In the genomic region with DNA sequence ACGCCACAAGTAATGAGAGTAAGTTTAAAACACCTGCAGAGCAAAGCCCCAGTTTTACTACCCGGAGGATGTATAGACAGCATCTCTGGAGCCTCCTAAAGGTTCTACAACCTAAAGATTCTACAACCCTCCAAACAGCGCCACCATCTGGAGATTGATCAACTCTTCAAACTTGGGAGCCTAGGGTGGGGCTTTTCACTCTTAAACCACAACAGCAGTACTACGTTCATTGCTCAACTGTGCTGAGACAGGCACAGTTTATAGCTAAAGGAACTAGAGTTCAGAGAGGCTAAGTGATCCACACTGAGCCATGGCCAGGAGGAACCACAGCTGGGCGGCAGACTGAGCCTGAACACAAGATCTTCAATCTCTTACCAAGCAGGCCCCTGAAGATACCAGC, we compare ENCODE assay signal across 17 mouse cellular contexts.
DNase-seq lines count a peak whose midpoint lies in the region; ATAC-seq and TF ChIP-seq lines count a peak whose summit lies in the region.
"Had no signal": no experiment of that assay in that cellular context is flagged by ENCODE, and none has a peak within 500 bp of the region (broad histone marks: within the 10 kb centered on the region; RNA-seq: fewer than 3 reads in every experiment).

No protein-coding gene starts in this region.

- 63% methylated on average over 5 of the region's 5 CpGs for WGBS in intestine, postnatal 0 days
- 67% methylated on average over 5 of the region's 5 CpGs for WGBS in intestine, embryonic 16.5 days
- 82% methylated on average over 5 of the region's 5 CpGs for WGBS in neural tube, embryonic 15.5 days

- no peak overlapping the region for H3K4me2 ChIP-seq in intestine, postnatal 0 days (replicated peaks; ENCODE audit: low read depth)
- no peak overlapping the region for H3K4me2 ChIP-seq in intestine, embryonic 16.5 days (ENCODE audit: low read depth, low read length)
- H3K4me2 ChIP-seq in neural tube, embryonic 15.5 days, result no peak overlapping the region
- H3K4me2 ChIP-seq: heart, embryonic 12.5 days; hindbrain, embryonic 13.5 days had no signal

- peak; percentile 26 for DNase-seq in 416B (ENCODE audit: low read depth)
- peak; percentile 34 for DNase-seq in NIH3T3 (ENCODE audit: low read depth)
- no peak for DNase-seq in cerebellum, postnatal 25 days
- DNase-seq: adrenal gland, postnatal 36 days; cerebellum, adult 9-10 months; kidney, adult 11 months; right cerebral cortex, postnatal 4 days; thymus, adult 2 months had no signal

- peak; percentile 49 for TF ChIP-seq CTCF in intestine, postnatal 0 days (IDR thresholded peaks at IDR 0.05; ENCODE audit: low read depth)

- no peaks in the 10 kb centered on the region for H3K4me1 ChIP-seq in intestine, postnatal 0 days (replicated peaks; ENCODE audit: control insufficient read depth, insufficient read depth, low read length)
- no peaks in the 10 kb centered on the region for H3K4me1 ChIP-seq in intestine, embryonic 16.5 days (ENCODE audit: control insufficient read depth, insufficient read depth, low read length)
- no peaks in the 10 kb centered on the region for H3K4me1 ChIP-seq in neural tube, embryonic 15.5 days
- H3K4me1 ChIP-seq: heart, embryonic 12.5 days had no signal

- no peak overlapping the region for H3K4me3 ChIP-seq in intestine, postnatal 0 days (ENCODE audit: low read depth, low read length)
- H3K4me3 ChIP-seq in intestine, embryonic 16.5 days (ENCODE audit: low read length), result no peak overlapping the region
- H3K4me3 ChIP-seq in neural tube, embryonic 15.5 days (replicated peaks), result no peak overlapping the region
- H3K4me3 ChIP-seq: forebrain, embryonic 10.5 days; heart, embryonic 12.5 days; hindbrain, embryonic 13.5 days had no signal

- no peak overlapping the region for H3K27ac ChIP-seq in intestine, postnatal 0 days (ENCODE audit: low read depth, low read length)
- no peak overlapping the region for H3K27ac ChIP-seq in intestine, embryonic 16.5 days (ENCODE audit: low read length)
- no peak overlapping the region for H3K27ac ChIP-seq in neural tube, embryonic 15.5 days (replicated peaks)
- H3K27ac ChIP-seq: forebrain, embryonic 10.5 days; hindbrain, embryonic 13.5 days; kidney, postnatal 0 days had no signal

- peak; percentile 71 for ATAC-seq in intestine, postnatal 0 days
- no peak for ATAC-seq in intestine, embryonic 16.5 days
- ATAC-seq in granulocyte monocyte progenitor cell, adult 5-6 weeks (replicated peaks; ENCODE audit: poor library complexity, severe bottlenecking), result peak; percentile 52; the same call in 1 of the 2 replicates
- ATAC-seq in neural tube, embryonic 15.5 days (ENCODE audit: low FRiP score), result no peak
- ATAC-seq in cerebellum, adult (ENCODE audit: insufficient number of reproducible peaks, low FRiP score, low TSS enrichment), result no peak

- no peaks in the 10 kb centered on the region for H3K27me3 ChIP-seq in intestine, postnatal 0 days (replicated peaks; ENCODE audit: control insufficient read depth, insufficient read depth, low read length)
- no peaks in the 10 kb centered on the region for H3K27me3 ChIP-seq in intestine, embryonic 16.5 days (replicated peaks; ENCODE audit: control insufficient read depth, insufficient read depth, low read length)
- no peaks in the 10 kb centered on the region for H3K27me3 ChIP-seq in neural tube, embryonic 15.5 days (replicated peaks)
- H3K27me3 ChIP-seq: heart, embryonic 12.5 days; hindbrain, embryonic 13.5 days had no signal

- 0 out of 2 replicates have a peak, but pooled peaks cover 2% of the 10 kb centered on the region for H3K9me3 ChIP-seq in intestine, postnatal 0 days (ENCODE audit: control insufficient read depth)
- H3K9me3 ChIP-seq in intestine, embryonic 16.5 days (ENCODE audit: control insufficient read depth, low read length), result no peaks in the 10 kb centered on the region
- H3K9me3 ChIP-seq in neural tube, embryonic 15.5 days (replicated peaks), result peaks cover 6% of the 10 kb centered on the region; the same call in 1 of the 2 replicates
- H3K9me3 ChIP-seq: forebrain, embryonic 10.5 days; hindbrain, embryonic 13.5 days had no signal

- H3K9ac ChIP-seq in intestine, postnatal 0 days (ENCODE audit: low read depth, low read length), result no peak overlapping the region
- H3K9ac ChIP-seq in intestine, embryonic 16.5 days (ENCODE audit: low read depth, low read length), result no peak overlapping the region
- H3K9ac ChIP-seq in neural tube, embryonic 15.5 days (replicated peaks), result no peak overlapping the region
- H3K9ac ChIP-seq: heart, embryonic 12.5 days; hindbrain, embryonic 13.5 days had no signal

- no peaks in the 10 kb centered on the region; the same call in 1 of the 2 replicates for H3K36me3 ChIP-seq in intestine, postnatal 0 days (ENCODE audit: control insufficient read depth, insufficient read depth)
- H3K36me3 ChIP-seq in intestine, embryonic 16.5 days (ENCODE audit: control insufficient read depth, insufficient read depth, low read length), result no peaks in the 10 kb centered on the region
- H3K36me3 ChIP-seq in neural tube, embryonic 15.5 days, result 0 out of 2 replicates have a peak, but pooled peaks cover 4% of the 10 kb centered on the region

Comparison
In these comparisons a context has a peak if more than half of its experiments do, and no peak if none do; other contexts are left out.
1. ATAC-seq: peak in intestine, postnatal 0 days (single experiment) and granulocyte monocyte progenitor cell, adult 5-6 weeks (single experiment); none in intestine, embryonic 16.5 days (single experiment), neural tube, embryonic 15.5 days (single experiment) and cerebellum, adult (single experiment).
2. DNase-seq: peak in 416B (single experiment) and NIH3T3 (single experiment); none in cerebellum, postnatal 25 days (0 of 2).